Mouse (Mus musculus): Measurements from ENCODE around the gene Zscan12. TPM values are rescaled to one million over a fixed set of nuclear protein-coding genes. Genes with fewer than 3 reads are reported as not detected.
A peak's percentile ranks its signal among the peaks of the same experiment; 100 is the strongest.

Zscan12 gene
- polyA plus RNA-seq, 1 experiment from 2014 or later: 12.5 TPM

DNA sequence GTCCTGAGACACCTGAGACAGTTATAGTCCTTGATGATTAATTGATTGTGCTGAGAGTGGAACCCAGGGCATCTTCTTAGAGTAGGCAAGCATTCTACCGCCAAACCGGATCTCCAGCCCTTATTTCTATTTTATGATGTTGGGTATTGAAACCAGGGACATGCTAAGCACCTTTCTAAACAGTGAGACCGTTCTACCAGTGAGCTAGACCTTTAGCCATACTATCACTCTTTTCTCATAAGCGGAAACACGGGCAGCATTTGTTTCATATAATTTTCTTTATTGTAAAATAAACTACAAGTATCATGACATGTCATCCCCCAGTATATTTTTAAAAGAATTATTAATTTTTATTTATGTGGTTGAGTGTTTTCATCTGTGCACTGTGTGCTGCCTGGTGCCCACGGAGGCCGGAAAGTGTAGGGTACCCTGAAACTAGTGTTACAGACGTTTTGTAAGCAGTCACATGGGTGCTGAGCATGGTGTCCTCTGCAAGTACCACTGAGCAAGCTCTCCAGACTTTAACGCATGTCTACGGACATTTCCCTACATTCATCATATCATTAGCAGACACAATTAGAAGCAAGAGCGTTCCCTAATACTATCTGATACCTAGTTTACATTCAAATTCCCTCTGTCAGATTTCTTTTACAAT, 46.3 kb downstream of the Zscan12 start:
- ATAC-seq (ENCODE audit: low FRiP score): 0 out of 2 replicates have a peak, but pooled peaks have one; percentile 25
- WGBS: 54% methylated on average over 11 of the region's 11 CpGs

DNA sequence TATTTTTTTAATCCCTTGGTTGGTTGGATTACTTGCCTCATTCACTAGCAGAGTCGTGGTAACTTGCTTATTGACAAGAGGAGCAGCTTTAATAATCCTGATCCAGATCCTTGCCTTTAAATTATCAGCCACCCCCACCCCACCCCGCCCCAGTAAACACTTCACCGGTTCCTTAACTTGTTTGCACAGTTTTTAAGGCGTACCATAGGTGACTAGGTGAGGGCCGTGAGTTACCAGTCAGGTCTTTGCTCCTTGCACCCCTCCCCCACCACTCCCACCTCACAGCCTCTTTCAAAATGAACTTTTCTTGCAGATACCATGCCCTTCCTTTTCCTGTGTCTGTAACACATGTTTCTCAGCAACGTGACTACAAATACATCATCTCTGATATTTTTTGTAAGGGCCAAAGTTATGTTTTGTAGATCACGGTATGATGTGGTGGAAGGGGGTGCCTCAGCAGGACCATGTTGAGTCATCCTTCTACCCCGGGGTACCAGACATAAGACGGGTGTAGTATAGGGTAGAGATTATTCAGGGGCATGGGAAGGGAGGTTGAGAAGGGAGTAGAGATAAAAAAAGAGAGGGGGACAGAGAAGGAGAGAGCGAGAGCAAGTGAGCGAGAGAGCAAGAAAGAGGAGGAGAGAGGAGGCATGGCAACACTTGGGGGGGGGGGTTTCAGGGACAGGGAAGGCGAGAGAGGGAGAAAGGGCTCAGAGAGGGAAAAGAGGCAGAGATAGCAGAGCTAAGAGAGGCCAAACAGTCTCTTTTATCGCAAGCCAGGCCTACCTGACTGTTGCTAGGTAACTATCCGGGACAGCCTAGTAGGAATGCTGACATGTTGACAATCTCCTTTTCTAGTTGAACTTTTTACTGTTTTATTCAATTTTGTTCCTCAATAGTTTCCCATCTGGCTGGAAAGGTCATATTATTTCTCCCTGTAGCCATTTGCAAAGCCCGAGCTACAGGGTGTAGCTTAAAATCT, 51.9 kb downstream of the Zscan12 start:
- H3K9me3 ChIP-seq (ENCODE audit: control insufficient read depth, low read length): no peaks in the 10 kb centered on the region
- H3K27ac ChIP-seq: no peak overlapping the region
- WGBS: 63% methylated on average over 15 of the region's 15 CpGs
- H3K36me3 ChIP-seq (replicated peaks; ENCODE audit: control insufficient read depth, insufficient read depth): no peaks in the 10 kb centered on the region
- no peaks in the 10 kb centered on the region for H3K27me3 ChIP-seq (ENCODE audit: control insufficient read depth, insufficient read depth, low read length)
- DNase-seq (ENCODE audit: low spot score) (no peak), ATAC-seq (ENCODE audit: low FRiP score) (no peak)
- no peak overlapping the region for H3K4me3 ChIP-seq (replicated peaks; ENCODE audit: low read length)
- H3K4me2 ChIP-seq (replicated peaks): no peak overlapping the region
- H3K4me1 ChIP-seq (replicated peaks; ENCODE audit: control insufficient read depth, insufficient read depth, low read length): no peaks in the 10 kb centered on the region
- no peak overlapping the region for H3K9ac ChIP-seq

More for the DNA sequence above, 46.3 kb downstream of the Zscan12 start:
- Histone ChIP-seq H3K4me3 (replicated peaks; ENCODE audit: low read length) (peak overlapping the region; percentile 52), H3K4me2 (replicated peaks) (peak overlapping the region; percentile 78), H3K9me3 (ENCODE audit: control insufficient read depth, low read length) (no peaks in the 10 kb centered on the region), H3K27me3 (ENCODE audit: control insufficient read depth, insufficient read depth, low read length) (no peaks in the 10 kb centered on the region), H3K9ac (peak overlapping the region; percentile 77), H3K27ac (peak overlapping the region; percentile 89), H3K4me1 (replicated peaks; ENCODE audit: control insufficient read depth, insufficient read depth, low read length) (peaks cover 14% of the 10 kb centered on the region), H3K36me3 (replicated peaks; ENCODE audit: control insufficient read depth, insufficient read depth) (no peaks in the 10 kb centered on the region)
- DNase-seq (ENCODE audit: low spot score): no peak

DNA sequence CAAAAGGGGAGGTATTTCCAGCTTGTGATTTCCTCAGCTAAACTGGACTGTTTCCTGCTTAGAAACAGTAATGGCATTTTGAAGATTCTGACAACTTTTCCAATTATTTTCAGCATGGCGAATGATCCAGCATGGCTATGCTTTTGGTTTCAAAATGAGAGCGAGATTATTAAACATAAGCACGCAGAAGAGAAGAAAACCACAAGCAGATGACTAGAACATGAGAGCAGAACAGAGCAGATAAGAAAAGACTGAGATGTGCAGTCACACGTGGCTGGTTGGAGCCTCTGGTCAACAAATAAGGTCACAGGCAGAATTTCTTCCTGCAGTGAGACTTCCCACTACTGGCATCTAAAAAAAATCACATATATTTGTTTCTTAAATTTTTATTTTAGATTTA, 52.6 kb downstream of the Zscan12 start:
- 83% methylated on average over 4 of the region's 4 CpGs for WGBS
- ATAC-seq (ENCODE audit: low FRiP score) (no peak), DNase-seq (ENCODE audit: low spot score) (no peak)
- Histone ChIP-seq H3K4me3 (replicated peaks; ENCODE audit: low read length) (no peak overlapping the region), H3K36me3 (replicated peaks; ENCODE audit: control insufficient read depth, insufficient read depth) (no peaks in the 10 kb centered on the region), H3K27me3 (ENCODE audit: control insufficient read depth, insufficient read depth, low read length) (no peaks in the 10 kb centered on the region), H3K4me1 (replicated peaks; ENCODE audit: control insufficient read depth, insufficient read depth, low read length) (no peaks in the 10 kb centered on the region), H3K27ac (no peak overlapping the region), H3K4me2 (replicated peaks) (no peak overlapping the region), H3K9me3 (ENCODE audit: control insufficient read depth, low read length) (no peaks in the 10 kb centered on the region), H3K9ac (no peak overlapping the region)

DNA sequence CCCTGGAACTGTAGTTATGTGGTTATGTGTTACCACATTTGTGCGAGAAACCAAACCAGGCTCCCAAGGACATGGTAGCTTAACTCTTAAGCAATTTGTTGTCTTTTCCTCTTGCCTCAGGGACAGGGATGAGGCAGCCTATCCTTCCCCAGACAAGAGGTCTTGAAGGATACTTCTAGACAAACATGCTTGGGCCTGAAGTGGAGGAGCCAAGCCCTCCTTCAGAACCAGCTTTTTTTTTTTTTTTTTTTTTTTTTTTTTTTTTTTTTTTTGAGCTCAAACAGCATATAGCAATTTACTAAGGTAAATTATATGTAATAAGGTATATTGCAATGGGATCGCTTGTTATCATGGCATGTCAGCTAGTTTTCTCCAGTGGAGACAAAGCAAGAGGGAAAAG, 53.1 kb downstream of the Zscan12 start:
- Histone ChIP-seq H3K27me3 (ENCODE audit: control insufficient read depth, insufficient read depth, low read length) (no peaks in the 10 kb centered on the region), H3K4me3 (replicated peaks; ENCODE audit: low read length) (no peak overlapping the region), H3K27ac (no peak overlapping the region), H3K4me1 (replicated peaks; ENCODE audit: control insufficient read depth, insufficient read depth, low read length) (no peaks in the 10 kb centered on the region), H3K36me3 (replicated peaks; ENCODE audit: control insufficient read depth, insufficient read depth) (no peaks in the 10 kb centered on the region), H3K4me2 (replicated peaks) (no peak overlapping the region), H3K9me3 (ENCODE audit: control insufficient read depth, low read length) (no peaks in the 10 kb centered on the region), H3K9ac (no peak overlapping the region)
- DNase-seq (ENCODE audit: low spot score): no peak
- WGBS: 96% methylated on average over 2 of the region's 2 CpGs
- ATAC-seq (ENCODE audit: low FRiP score): no peak

DNA sequence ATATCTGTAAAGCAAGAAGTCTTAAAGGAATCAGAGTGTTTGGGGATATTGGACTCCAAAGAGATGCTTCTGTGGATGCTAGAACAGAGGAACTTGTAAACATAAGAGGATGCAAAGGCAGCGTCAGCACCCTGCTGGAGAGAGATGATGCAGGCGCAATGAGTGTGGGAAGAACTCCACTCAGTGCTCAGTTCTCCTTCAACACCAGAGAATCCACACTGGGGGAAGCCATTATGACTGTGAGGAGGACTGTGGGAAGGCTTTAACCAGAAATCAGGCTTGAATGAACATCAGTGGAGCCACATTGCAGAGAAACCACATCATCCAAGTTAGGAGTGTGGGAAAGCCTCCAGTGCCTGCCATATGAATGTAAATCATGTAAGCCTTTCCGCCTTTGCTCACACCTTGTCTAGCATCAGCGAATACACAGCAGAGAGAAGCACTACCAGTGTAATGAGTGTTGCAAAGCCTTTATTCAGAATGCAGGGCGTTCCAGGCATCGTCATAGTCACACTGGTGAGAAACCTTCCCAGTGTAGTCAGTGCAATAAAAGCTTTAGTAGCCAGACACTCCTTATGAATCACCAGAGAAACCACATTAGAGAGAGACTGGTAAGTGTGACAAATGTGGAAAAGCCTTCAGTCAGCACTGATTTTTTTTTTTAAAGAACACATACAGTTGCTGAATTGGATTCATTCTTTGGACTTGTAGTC, 54.8 kb downstream of the Zscan12 start:
- WGBS: 77% methylated on average over 6 of the region's 6 CpGs
- no peak for ATAC-seq (ENCODE audit: low FRiP score)
- no peak overlapping the region for H3K27ac ChIP-seq

DNA sequence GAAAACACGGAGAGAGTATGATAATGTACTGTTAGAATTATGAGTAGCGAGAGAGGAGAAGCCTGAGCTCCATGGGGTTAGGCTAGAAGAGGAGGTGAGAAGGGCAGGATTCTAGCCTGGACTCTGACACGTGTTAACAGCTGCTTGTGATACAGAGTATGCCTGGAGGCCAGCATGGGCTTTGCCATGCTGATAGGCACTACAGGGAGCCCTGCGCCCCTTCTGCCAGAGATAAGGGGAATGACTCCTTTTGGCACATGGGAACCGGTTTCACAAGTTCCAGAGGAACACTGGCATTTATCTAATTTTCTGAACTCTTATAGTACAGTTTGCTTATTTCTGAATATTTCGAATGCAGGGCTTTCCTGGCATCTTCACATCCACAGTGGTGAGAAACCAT, 56.2 kb downstream of the Zscan12 start:
- H3K4me2 ChIP-seq (replicated peaks): no peak overlapping the region
- WGBS: 66% methylated on average over 6 of the region's 6 CpGs
- no peaks in the 10 kb centered on the region for H3K27me3 ChIP-seq (ENCODE audit: control insufficient read depth, insufficient read depth, low read length)
- no peak overlapping the region for H3K27ac ChIP-seq
- H3K9me3 ChIP-seq (ENCODE audit: control insufficient read depth, low read length): no peaks in the 10 kb centered on the region
- H3K4me1 ChIP-seq (replicated peaks; ENCODE audit: control insufficient read depth, insufficient read depth, low read length): no peaks in the 10 kb centered on the region
- H3K9ac ChIP-seq: no peak overlapping the region
- DNase-seq (ENCODE audit: low spot score) (no peak), ATAC-seq (ENCODE audit: low FRiP score) (no peak)
- H3K4me3 ChIP-seq (replicated peaks; ENCODE audit: low read length): no peak overlapping the region
- H3K36me3 ChIP-seq (replicated peaks; ENCODE audit: control insufficient read depth, insufficient read depth): no peaks in the 10 kb centered on the region

More for the DNA sequence above, 54.8 kb downstream of the Zscan12 start:
- H3K36me3 ChIP-seq (replicated peaks; ENCODE audit: control insufficient read depth, insufficient read depth): no peaks in the 10 kb centered on the region
- no peaks in the 10 kb centered on the region for H3K27me3 ChIP-seq (ENCODE audit: control insufficient read depth, insufficient read depth, low read length)
- H3K9me3 ChIP-seq (ENCODE audit: control insufficient read depth, low read length): no peaks in the 10 kb centered on the region
- DNase-seq (ENCODE audit: low spot score): no peak
- no peak overlapping the region for H3K4me3 ChIP-seq (replicated peaks; ENCODE audit: low read length)
- no peaks in the 10 kb centered on the region for H3K4me1 ChIP-seq (replicated peaks; ENCODE audit: control insufficient read depth, insufficient read depth, low read length)
- no peak overlapping the region for H3K4me2 ChIP-seq (replicated peaks)
- no peak overlapping the region for H3K9ac ChIP-seq

Small RNAs within 50 kb of the gene (microRNA-seq; reads per million reads assigned to microRNA genes)
- gene Mir6942: not detected

Other genes with a start within 250 kb of the Zscan12 start
- not detected in 2 replicates for gene Olfr263, start 233.2 kb upstream of the Zscan12 start, polyA plus RNA-seq (2014; fragmentation: Nextera tagmentation; extraction: Ambion mirVana)
- not detected in 2 replicates for gene Olfr1368, start 217.0 kb upstream of the Zscan12 start, polyA plus RNA-seq (2014; fragmentation: Nextera tagmentation; extraction: Ambion mirVana)
- gene Trim27, start 183.4 kb upstream of the Zscan12 start, polyA plus RNA-seq (2014; fragmentation: Nextera tagmentation; extraction: Ambion mirVana): 75.5 and 87.8 TPM in 2 replicates
- gene Gpx5, start 70.1 kb upstream of the Zscan12 start, polyA plus RNA-seq (2014; fragmentation: Nextera tagmentation; extraction: Ambion mirVana): not detected in 2 replicates
- gene Gpx6, start 50.7 kb upstream of the Zscan12 start, polyA plus RNA-seq (2014; fragmentation: Nextera tagmentation; extraction: Ambion mirVana): 0.15 TPM in 1 of 2 replicates, not detected in the other
- gene Olfr1367, start 15.9 kb upstream of the Zscan12 start, polyA plus RNA-seq (2014; fragmentation: Nextera tagmentation; extraction: Ambion mirVana): not detected in 2 replicates
- gene Zkscan3, start 39.9 kb downstream of the Zscan12 start, polyA plus RNA-seq (2014; fragmentation: Nextera tagmentation; extraction: Ambion mirVana): 55.8 and 59.7 TPM in 2 replicates
- gene Pgbd1, start 78.2 kb downstream of the Zscan12 start, polyA plus RNA-seq (2014; fragmentation: Nextera tagmentation; extraction: Ambion mirVana): 3.3 and 3.7 TPM in 2 replicates
- 14.1 and 17.4 TPM in 2 replicates for gene Zscan26, start 90.9 kb downstream of the Zscan12 start, polyA plus RNA-seq (2014; fragmentation: Nextera tagmentation; extraction: Ambion mirVana)
- 3.0 and 3.7 TPM in 2 replicates for gene Nkapl, start 105.7 kb downstream of the Zscan12 start, polyA plus RNA-seq (2014; fragmentation: Nextera tagmentation; extraction: Ambion mirVana)
- 8.9 and 9.9 TPM in 2 replicates for gene Zkscan4, start 116.1 kb downstream of the Zscan12 start, polyA plus RNA-seq (2014; fragmentation: Nextera tagmentation; extraction: Ambion mirVana)
- gene Gm10065, start 116.6 kb downstream of the Zscan12 start, polyA plus RNA-seq (2014; fragmentation: Nextera tagmentation; extraction: Ambion mirVana): not detected in 2 replicates
- gene AK157302, start 132.4 kb downstream of the Zscan12 start, polyA plus RNA-seq (2014; fragmentation: Nextera tagmentation; extraction: Ambion mirVana): 0.25 and 0.42 TPM in 2 replicates
- gene Gm11273, start 138.6 kb downstream of the Zscan12 start, polyA plus RNA-seq (2014; fragmentation: Nextera tagmentation; extraction: Ambion mirVana): 5.4 and 6.6 TPM in 2 replicates
- 7.4 and 8.0 TPM in 2 replicates for gene Zkscan8, start 168.3 kb downstream of the Zscan12 start, polyA plus RNA-seq (2014; fragmentation: Nextera tagmentation; extraction: Ambion mirVana)
- gene Olfr1366, start 180.0 kb downstream of the Zscan12 start, polyA plus RNA-seq (2014; fragmentation: Nextera tagmentation; extraction: Ambion mirVana): 0.08 and 0.21 TPM in 2 replicates
- gene Olfr1535, start 197.1 kb downstream of the Zscan12 start, polyA plus RNA-seq (2014; fragmentation: Nextera tagmentation; extraction: Ambion mirVana): 0.04 TPM in 1 of 2 replicates, not detected in the other
- not detected in 2 replicates for gene Olfr1364, start 218.9 kb downstream of the Zscan12 start, polyA plus RNA-seq (2014; fragmentation: Nextera tagmentation; extraction: Ambion mirVana)

All from hindbrain, embryonic 14.5 days (tissue).